Mouse (Mus musculus) myocyte (in vitro differentiated cells): ENCODE data around the gene Acot4. TPM values are rescaled to one million over a fixed set of nuclear protein-coding genes. Genes with fewer than 3 reads are reported as not detected.
"Not testable (repeated sequence)": the region's sequence is repeated elsewhere in the genome, so short reads cannot be mapped to it uniquely, and the experiment has no call there.

Experiments used
- H3K27me3 ChIP-seq: one replicate; pipeline ENCODE4 v1.6.1; 2011; ENCODE audit not compliant: control insufficient read depth, insufficient read depth, insufficient read length
- H3K36me3 ChIP-seq: one replicate; pipeline ENCODE4 v1.6.1; 2011; ENCODE audit not compliant: control insufficient read depth, insufficient read depth
- H3K4me2 ChIP-seq: one replicate; pipeline ENCODE4 v1.6.1; 2011; ENCODE audit warnings: low read depth, control low read depth
- H3K4me3 ChIP-seq: one replicate; pipeline ENCODE4 v1.5.1; 2011; ENCODE audit warnings: mild to moderate bottlenecking, control low read depth, moderate library complexity
- H3K79me2 ChIP-seq: one replicate; pipeline ENCODE4 v1.6.1; 2011; ENCODE audit not compliant: control insufficient read depth, insufficient read depth
- H3ac ChIP-seq: one replicate; pipeline ENCODE4 v1.6.1; 2011; ENCODE audit not compliant: control insufficient read depth, insufficient read length
- MYOD1 ChIP-seq, 3 experiments: IDR thresholded peaks; one replicate each; pipeline ENCODE4 v1.6.1; 2011; ENCODE audit warnings: control low read depth in 2 of 3, low read depth in 2 of 3, mild to moderate bottlenecking in 2 of 3, moderate library complexity in 1 of 3; ENCODE audit not compliant: insufficient read length in 2 of 3, control insufficient read depth in 1 of 3
- REST ChIP-seq: IDR thresholded peaks from one replicate; pipeline ENCODE4 v1.6.1; 2011; ENCODE audit warnings: mild to moderate bottlenecking, control low read depth, moderate library complexity; ENCODE audit not compliant: insufficient read depth, insufficient read length
- SRF ChIP-seq: IDR thresholded peaks from one replicate; pipeline ENCODE4 v1.6.1; 2011; ENCODE audit warnings: low read depth; ENCODE audit not compliant: control insufficient read depth, insufficient read length
- TCF12 ChIP-seq: IDR thresholded peaks from one replicate; pipeline ENCODE4 v1.6.1; 2011; ENCODE audit warnings: mild to moderate bottlenecking, control low read depth; ENCODE audit not compliant: poor library complexity, insufficient read depth, severe bottlenecking
- TCF3 ChIP-seq: IDR thresholded peaks from one replicate; pipeline ENCODE4 v1.6.1; 2011; ENCODE audit warnings: low read depth, control low read depth; ENCODE audit not compliant: insufficient read length
- polyA plus RNA-seq: library from polyadenylated mRNA; unstranded; fragments of >200 nt; fragmentation: generic; extraction: Trizol; gene quantifications from one replicate; pipeline ENCODE4 v1.2.1, GENCODE M21; 2012; ENCODE audit warnings: missing spikeins

Gene Acot4
- polyA plus RNA-seq, 1 experiment: not detected

- Histone ChIP-seq H3K4me3 (no peak overlapping the region), H3ac (no peak overlapping the region), H3K36me3 (no peaks in the 10 kb centered on the region), H3K27me3 (peaks cover 16% of the 10 kb centered on the region), H3K4me2 (no peak overlapping the region), H3K79me2 (no peaks in the 10 kb centered on the region)
- no peak for TF ChIP-seq MYOD1 (IDR thresholded peaks at IDR 0.05; ENCODE audit: control insufficient read depth in 1 of 3, insufficient read length in 2 of 3, low read depth in 2 of 3)
- TF ChIP-seq REST: no peak
- TF ChIP-seq TCF3: no peak
- TF ChIP-seq SRF: no peak
- TF ChIP-seq TCF12: no peak
These were observed 46.4 kb downstream of the Acot4 start for GRCm38 (mm10) chr12:84084581-84084980.

DNA sequence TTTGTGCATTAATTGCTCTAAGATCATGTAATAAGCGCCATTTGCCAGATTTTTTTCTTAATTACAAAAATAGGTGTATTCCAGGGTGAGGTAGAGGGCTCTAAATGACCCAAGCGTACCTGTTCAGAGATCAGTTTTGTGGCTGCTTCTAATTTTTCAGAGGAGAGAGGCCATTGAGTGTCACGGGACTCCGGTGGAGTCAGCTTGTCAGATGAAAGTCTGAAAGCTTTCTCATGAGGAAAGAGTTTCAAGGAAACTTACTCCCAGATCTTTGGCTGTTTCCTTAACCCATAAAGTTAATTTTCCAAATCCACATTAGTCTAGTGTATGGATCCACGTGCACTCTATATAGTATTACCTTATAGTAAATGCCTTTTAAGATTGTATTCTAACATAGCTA, 56.5 kb downstream of the Acot4 start:
- H3K27me3 ChIP-seq, H3K4me2 ChIP-seq, H3K79me2 ChIP-seq, H3ac ChIP-seq, H3K4me3 ChIP-seq, H3K36me3 ChIP-seq: not testable (repeated sequence)

Other genes starting within 250 kb of the Acot4 start
- 10.0 TPM for gene Numb, start 116.4 kb upstream of the Acot4 start, polyA plus RNA-seq
- 14.2 TPM for gene Riox1, start 87.8 kb upstream of the Acot4 start, polyA plus RNA-seq
- gene Heatr4, start 53.5 kb upstream of the Acot4 start, polyA plus RNA-seq: not detected
- 31.1 TPM for gene Acot2, start 50.5 kb upstream of the Acot4 start, polyA plus RNA-seq
- gene Acot1, start 28.9 kb upstream of the Acot4 start, polyA plus RNA-seq: 0.06 TPM
- gene Gm49366, start 556 bp downstream of the Acot4 start, polyA plus RNA-seq: not detected
- not detected for gene Acot3, start 13.8 kb downstream of the Acot4 start, polyA plus RNA-seq
- gene Acot5, start 30.9 kb downstream of the Acot4 start, polyA plus RNA-seq: not detected
- 1.2 TPM for gene Acot6, start 62.3 kb downstream of the Acot4 start, polyA plus RNA-seq
- 11.4 TPM for gene Dnal1, start 76.0 kb downstream of the Acot4 start, polyA plus RNA-seq
- gene Pnma1, start 110.1 kb downstream of the Acot4 start, polyA plus RNA-seq: 0.46 TPM
- 13.7 TPM for gene Elmsan1, start 180.5 kb downstream of the Acot4 start, polyA plus RNA-seq
- gene Ptgr2, start 246.9 kb downstream of the Acot4 start, polyA plus RNA-seq: 40.4 TPM